Mouse (Mus musculus) ZHBTc4 (cell line): ENCODE measurements around the gene Rrad.

ENCODE experiments used
- DNase-seq: peaks from one replicate; pipeline ENCODE4 v3.0.0-alpha.2; 2011; ENCODE audit warnings: low read depth, low spot score

Gene Rrad

DNA sequence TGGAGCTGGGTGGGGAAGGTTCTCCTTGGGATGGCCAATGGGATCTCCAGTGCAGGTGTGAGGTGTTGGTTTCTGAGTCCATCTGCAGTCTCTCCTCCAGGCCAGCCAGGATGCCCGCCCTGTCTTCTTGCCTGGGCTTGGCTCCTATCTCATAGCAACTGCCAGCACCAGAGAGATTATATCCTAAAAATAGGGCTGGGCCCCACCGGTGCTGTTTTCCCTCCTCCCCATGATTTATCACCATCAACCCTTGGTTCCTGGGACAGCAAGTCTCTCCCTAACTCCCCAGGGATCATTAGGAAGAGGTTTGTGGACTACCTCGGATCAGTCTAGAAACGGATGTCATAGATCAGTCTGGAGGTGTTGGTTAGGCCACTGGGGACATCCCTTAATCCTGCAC is 18.0 kb downstream of the Rrad start:
- no peak for DNase-seq

GRCm38 (mm10) chr8:104611613-104612012 is 19.5 kb downstream of the Rrad start:
- DNase-seq, result no peak

- DNase-seq, result no peak
Measured at GRCm38 (mm10) chr8:104610185-104610766, 20.9 kb downstream of the Rrad start.

DNA sequence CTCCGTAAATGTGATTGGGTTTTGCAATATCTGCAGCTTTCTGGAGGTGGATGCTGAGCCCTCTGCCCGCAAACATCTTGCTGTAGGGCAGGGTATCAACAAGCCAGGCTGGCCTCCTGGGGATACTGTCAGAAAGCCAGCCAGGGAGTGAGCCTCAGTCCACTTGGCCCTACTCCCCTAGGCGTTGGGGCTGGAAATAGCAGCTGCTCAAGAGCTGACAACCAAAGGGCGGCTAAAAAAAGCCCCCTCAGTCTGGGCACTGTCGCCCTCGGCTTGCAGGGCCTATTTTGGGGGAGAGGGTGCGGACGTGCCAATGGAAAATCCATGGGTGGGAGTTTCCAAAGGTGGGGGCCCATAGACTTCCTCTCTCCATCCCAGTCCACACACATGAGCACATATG is 21.9 kb downstream of the Rrad start:
- DNase-seq, result no peak

DNA sequence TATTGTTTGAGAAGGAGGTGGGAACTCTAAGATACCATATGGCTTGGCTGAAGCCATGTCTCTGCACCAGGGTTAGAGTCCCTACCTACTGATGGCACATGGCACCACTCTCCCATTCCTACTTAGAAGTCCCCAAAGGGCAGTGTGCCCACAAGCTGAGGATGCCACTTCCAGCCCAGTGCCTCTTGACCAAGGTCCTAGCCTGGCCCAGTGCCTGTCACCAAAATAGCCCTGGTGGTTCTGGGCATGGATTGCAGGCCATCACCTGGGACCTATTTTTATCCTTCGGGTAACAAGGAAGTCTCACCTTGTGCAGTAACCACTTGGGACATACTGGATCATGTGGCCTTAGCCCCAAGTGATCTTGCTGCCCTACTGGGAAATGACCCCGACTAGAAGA is 23.2 kb downstream of the Rrad start:
- no peak for DNase-seq

DNA sequence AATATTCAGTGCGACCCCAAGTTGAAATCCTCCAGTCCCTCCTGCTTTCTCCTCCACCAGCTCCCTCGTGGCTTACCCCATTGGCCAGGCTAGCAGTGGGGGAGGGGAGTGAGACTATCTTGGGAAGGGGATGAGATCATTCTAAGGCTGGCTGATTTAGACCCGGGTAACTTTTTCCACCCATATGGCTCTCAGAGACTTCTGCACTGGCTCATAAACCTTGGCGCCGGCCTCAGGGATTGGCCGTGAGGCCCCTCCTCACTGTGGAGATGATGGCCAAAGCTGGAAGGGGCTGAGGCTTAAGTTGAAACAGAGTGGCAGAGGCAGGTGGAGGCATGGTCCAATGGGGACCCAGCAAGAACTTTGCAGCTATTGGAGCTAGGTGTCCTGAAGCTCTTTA is 24.8 kb downstream of the Rrad start:
- DNase-seq, result no peak

DNA sequence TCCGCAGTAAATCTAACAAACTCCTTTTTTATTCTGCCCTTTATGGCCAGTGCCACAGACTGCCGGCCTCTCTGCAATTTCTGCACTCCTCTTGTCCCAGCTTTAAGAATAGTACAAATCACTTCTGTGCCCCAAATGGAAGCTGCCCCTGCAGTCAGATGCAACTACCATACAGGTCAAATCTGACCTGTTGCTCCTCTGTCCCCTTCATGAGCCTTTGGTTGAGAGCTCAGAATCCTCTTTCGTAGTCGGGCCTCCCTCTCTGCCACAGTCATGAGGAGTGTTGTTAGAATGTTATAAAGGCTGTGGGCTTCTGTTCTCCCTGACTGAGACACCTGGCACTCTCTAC is 27.9 kb downstream of the Rrad start:
- DNase-seq, result no peak

GRCm38 (mm10) chr8:104602468-104603244 is 28.5 kb downstream of the Rrad start:
- DNase-seq, result peak; percentile 96

GRCm38 (mm10) chr8:104601941-104602371 is 29.2 kb downstream of the Rrad start:
- DNase-seq, result peak; percentile 85

GRCm38 (mm10) chr8:104601386-104601785 is 29.7 kb downstream of the Rrad start:
- peak; percentile 33 for DNase-seq

GRCm38 (mm10) chr8:104598496-104598895 is 32.6 kb downstream of the Rrad start:
- peak; percentile 81 for DNase-seq

DNA sequence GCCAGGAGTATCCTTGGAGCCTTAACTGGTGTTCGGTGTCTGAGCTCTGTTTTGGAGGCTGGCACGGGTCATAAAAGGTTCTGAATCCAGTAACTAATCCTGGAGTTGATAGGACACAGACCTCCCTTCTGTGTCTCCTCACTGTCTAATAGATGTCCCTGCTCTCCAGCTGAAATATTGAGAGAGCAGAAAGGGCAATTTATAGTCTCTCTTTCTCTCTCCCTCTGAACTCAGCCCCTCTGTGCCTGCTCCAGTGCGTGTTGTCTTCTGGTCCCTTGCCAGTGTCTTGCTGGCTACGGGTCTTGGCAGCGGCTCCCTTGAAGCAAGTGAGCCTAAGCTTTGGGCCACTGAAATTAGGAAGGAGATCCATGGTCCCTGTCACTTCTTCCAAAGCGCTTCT is 33.5 kb downstream of the Rrad start:
- no peak for DNase-seq

DNA sequence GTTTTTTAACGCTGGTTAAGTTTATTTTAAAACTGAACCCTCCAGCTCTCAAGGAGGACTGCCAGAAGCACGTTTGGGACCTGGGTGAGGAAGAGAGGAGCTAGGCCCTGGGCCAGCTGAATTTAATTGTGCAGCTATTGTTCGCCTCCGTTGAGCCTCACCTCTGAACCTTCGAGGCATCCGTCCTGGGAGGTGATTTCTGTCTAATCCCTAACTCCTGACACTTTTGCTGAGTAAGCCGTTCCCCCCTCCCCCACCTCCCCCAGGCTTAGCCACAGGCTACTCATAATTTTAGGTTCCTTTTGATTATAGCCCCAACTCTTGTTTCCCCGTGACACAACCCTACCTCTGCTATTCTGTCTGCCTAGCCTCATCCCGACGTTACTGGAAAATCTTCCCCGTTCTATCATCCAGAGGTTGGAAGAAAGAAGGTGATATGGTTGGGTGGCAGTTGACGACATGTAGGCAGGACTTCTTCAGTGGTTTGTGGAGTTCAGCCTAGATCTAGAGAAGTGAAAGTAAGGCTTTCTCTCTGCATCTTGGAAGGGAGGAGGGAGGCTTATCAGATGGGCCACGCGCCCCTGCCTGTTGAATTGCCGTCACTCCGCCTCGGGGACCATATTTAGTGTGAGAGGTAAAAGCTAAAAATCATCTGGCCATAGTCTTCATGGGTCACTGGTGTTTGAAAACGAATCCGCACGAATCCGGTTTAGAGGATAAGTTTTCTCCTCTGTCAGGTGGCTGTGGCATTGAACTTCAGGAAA is 35.2 kb downstream of the Rrad start:
- DNase-seq, result peak; percentile 29

GRCm38 (mm10) chr8:104594611-104595362 is 36.3 kb downstream of the Rrad start:
- no peak for DNase-seq

- no peak for DNase-seq
Measured at GRCm38 (mm10) chr8:104593536-104594325, 37.4 kb downstream of the Rrad start.

- no peak for DNase-seq
Measured at GRCm38 (mm10) chr8:104592566-104592965, 38.6 kb downstream of the Rrad start.

DNA sequence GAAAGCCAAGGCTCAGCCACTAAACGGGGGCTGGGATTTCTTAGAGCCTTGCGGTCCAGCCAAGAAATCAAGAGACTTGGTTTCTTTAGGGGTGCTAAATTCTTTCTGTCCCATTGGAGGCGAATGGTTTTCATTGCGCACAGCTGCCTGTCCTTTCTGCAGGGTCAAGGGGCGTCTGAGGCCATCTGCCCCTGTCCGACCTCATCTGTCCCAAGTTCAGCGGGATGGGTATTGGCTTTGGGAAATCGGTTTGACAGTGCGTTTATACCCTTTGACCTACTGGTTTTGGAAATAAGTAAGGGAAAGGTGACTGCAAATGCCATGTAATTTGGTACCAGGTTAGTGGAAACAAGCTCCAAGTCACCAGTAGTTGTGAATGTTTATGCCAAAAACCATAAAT is 39.3 kb downstream of the Rrad start:
- DNase-seq, result no peak

DNA sequence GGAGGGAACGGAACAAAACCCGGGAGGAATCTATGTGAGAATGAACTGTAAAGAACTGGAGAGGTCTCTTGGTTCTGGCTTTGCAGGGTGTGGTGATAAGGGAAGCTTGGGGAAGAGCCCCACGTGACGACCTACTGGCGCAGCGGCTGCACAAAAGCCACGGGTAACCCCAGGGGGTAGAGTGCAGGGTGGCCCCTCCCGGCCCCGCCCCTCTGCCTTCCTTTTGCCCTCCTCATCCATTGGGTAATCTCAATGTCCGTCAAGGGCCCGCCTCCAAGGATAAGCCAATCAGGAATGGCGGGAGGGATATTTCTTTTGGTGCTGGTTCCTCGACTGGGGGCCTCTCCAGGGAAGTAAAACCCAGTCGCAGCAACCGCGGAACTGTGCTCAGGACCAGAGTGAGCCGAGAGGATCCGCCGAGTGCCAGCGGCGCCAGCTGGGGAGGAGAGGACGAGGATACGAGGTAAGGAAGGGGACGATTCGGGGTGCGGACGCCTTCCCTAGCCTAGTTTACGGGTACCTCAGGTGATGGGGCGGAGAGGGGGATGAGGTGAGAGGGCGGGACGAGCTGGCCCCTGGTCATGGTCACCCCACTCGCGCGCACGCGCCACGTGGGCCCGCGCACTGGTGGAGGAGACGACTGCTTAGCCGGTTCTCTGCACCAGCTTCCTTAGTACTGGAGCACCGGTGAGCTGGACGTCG is 39.8 kb downstream of the Rrad start, which contains the start of gene Pdp2:
Gene Pdp2 (plus strand): TSS at position 319 of the 702 bp plus-strand sequence.
- DNase-seq, result peak; percentile 99

DNA sequence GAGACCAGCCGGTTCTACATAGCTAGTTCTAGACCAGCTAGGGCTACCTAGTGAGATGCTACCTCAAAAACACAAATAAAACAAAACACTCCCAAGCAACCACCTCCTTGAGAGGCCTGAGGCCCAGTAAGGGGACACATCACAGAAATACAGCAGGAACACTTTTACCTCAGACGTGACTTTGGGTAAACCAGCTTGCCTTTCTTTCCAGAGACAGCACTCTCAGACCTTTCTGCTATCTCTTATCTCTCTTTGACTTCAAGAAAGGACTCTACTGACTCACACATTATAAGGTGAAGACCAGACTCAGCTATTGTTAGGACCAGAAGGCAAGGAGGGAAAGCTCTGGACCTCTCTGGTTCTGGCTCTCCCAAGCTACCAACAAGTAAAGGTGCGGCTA is 40.8 kb downstream of the Rrad start:
- no peak for DNase-seq

- DNase-seq, result no peak
Measured at GRCm38 (mm10) chr8:104584522-104584921, 46.6 kb downstream of the Rrad start.
